Mouse (Mus musculus) CH12.LX (cell line): ENCODE results near the gene Slc26a6. TPM values are rescaled to one million over a fixed set of nuclear protein-coding genes. Genes with fewer than 3 reads are reported as not detected.

Experiments used
- DNase-seq: peaks from one replicate; pipeline ENCODE4 v3.0.0-alpha.2; 2013; ENCODE audit errors: extremely low read depth
- H3K27ac ChIP-seq: 2 replicates; pipeline ENCODE4 v1.5.1; 2012; ENCODE audit warnings: low read depth, mild to moderate bottlenecking, control low read depth, moderate library complexity; ENCODE audit not compliant: insufficient read depth
- H3K27me3 ChIP-seq: replicated peaks from 2 replicates; pipeline ENCODE3; 2012; ENCODE audit warnings: inconsistent platforms
- H3K36me3 ChIP-seq, 2 experiments: replicated peaks in 1 of 2; 2 replicates each; pipeline versions ENCODE3 to v1.6.1; 2012; ENCODE audit warnings: inconsistent platforms in 1 of 2, low read length in 1 of 2, mild to moderate bottlenecking in 1 of 2, mixed read lengths in 1 of 2, moderate library complexity in 1 of 2; ENCODE audit not compliant: control insufficient read depth in 1 of 2, insufficient read depth in 1 of 2
- H3K4me1 ChIP-seq, 2 experiments: 2 replicates each; pipeline ENCODE4 v1.6.1; 2012; ENCODE audit warnings: inconsistent platforms in 1 of 2, moderate library complexity in 1 of 2; ENCODE audit not compliant: insufficient read depth in 2 of 2, control insufficient read depth in 1 of 2
- H3K4me2 ChIP-seq: 2 replicates; pipeline ENCODE4 v1.6.1; 2012; ENCODE audit warnings: low read depth, mild to moderate bottlenecking, control low read depth; ENCODE audit not compliant: poor library complexity, insufficient read depth, severe bottlenecking
- H3K4me3 ChIP-seq, 3 experiments: fragments of 150-350 bp in 1 of 3; sonication (generic) in 1 of 3; replicated peaks in 1 of 3; 2 replicates each; pipeline versions ENCODE3 to v1.5.1; 2011 to 2012; ENCODE audit warnings: low read depth in 2 of 3, low read length in 2 of 3, mild to moderate bottlenecking in 2 of 3, moderate library complexity in 2 of 3, control low read depth in 1 of 3, improper control_type of control experiment in 1 of 3, inconsistent platforms in 1 of 3, mixed read lengths in 1 of 3; ENCODE audit not compliant: poor library complexity in 1 of 3
- H3K79me2 ChIP-seq: replicated peaks from 2 replicates; pipeline ENCODE4 v1.6.1; 2012; ENCODE audit warnings: mild to moderate bottlenecking, moderate library complexity; ENCODE audit not compliant: control insufficient read depth, poor library complexity, insufficient read depth, severe bottlenecking; ENCODE audit errors: extremely low read depth
- H3K9ac ChIP-seq: 2 replicates; pipeline ENCODE4 v1.6.1; 2012; ENCODE audit warnings: low read depth, mild to moderate bottlenecking, control low read depth, moderate library complexity; ENCODE audit not compliant: insufficient read depth
- H3K9me3 ChIP-seq: replicated peaks from 2 replicates; pipeline ENCODE3; 2012; ENCODE audit warnings: low read length, inconsistent platforms, mixed read lengths
- CHD1 ChIP-seq: IDR thresholded peaks from 2 replicates; pipeline ENCODE4 v1.6.1; 2012; ENCODE audit warnings: low read depth, low read length, improper control_type of control experiment, inconsistent platforms
- CTCF ChIP-seq, 2 experiments: IDR thresholded peaks in 1 of 2; conservative IDR thresholded peaks in 1 of 2; 2 replicates each; pipeline ENCODE4 v1.5.1; 2011 to 2012; ENCODE audit warnings: low read depth in 2 of 2, low read length in 2 of 2, improper control_type of control experiment in 1 of 2, inconsistent platforms in 1 of 2, mild to moderate bottlenecking in 1 of 2, moderate library complexity in 1 of 2
- E2F4 ChIP-seq: IDR thresholded peaks from 2 replicates; pipeline ENCODE4 v1.6.1; 2011; ENCODE audit warnings: low read depth, low read length, improper control_type of control experiment; ENCODE audit not compliant: insufficient replicate concordance
- ETS1 ChIP-seq: conservative IDR thresholded peaks from 2 replicates; pipeline ENCODE4 v1.6.1; 2012; ENCODE audit warnings: low read depth, mild to moderate bottlenecking, inconsistent platforms, low read length, improper control_type of control experiment, moderate library complexity
- GABPA ChIP-seq: IDR thresholded peaks from 2 replicates; pipeline ENCODE4 v1.6.1; 2012; ENCODE audit warnings: low read depth, low read length, improper control_type of control experiment, inconsistent platforms; ENCODE audit not compliant: insufficient replicate concordance
- IRF4 ChIP-seq: IDR thresholded peaks from 2 replicates; pipeline ENCODE4 v1.6.1; 2014; ENCODE audit warnings: low read depth, mild to moderate bottlenecking, inconsistent platforms, low read length, improper control_type of control experiment
- JUND ChIP-seq: conservative IDR thresholded peaks from 2 replicates; pipeline ENCODE4 v1.6.1; 2011; ENCODE audit warnings: low read depth, low read length, improper control_type of control experiment
- MAFK ChIP-seq: IDR thresholded peaks from 2 replicates; pipeline ENCODE4 v1.6.1; 2011; ENCODE audit warnings: low read length, improper control_type of control experiment; ENCODE audit not compliant: insufficient replicate concordance
- MYC ChIP-seq: IDR thresholded peaks from 2 replicates; pipeline ENCODE4 v1.6.1; 2011; ENCODE audit warnings: low read depth, mild to moderate bottlenecking, improper control_type of control experiment, low read length
- NELFE ChIP-seq: IDR thresholded peaks from 2 replicates; pipeline ENCODE4 v1.6.1; 2011; ENCODE audit warnings: low read depth, low read length, improper control_type of control experiment
- PAX5 ChIP-seq: IDR thresholded peaks from 2 replicates; pipeline ENCODE4 v1.6.1; 2012; ENCODE audit warnings: low read length, inconsistent platforms, mixed read lengths
- RAD21 ChIP-seq: IDR thresholded peaks from 2 replicates; pipeline ENCODE4 v1.6.1; 2011; ENCODE audit warnings: low read depth, mild to moderate bottlenecking, low read length, improper control_type of control experiment, moderate library complexity
- SIN3A ChIP-seq: IDR thresholded peaks from 2 replicates; pipeline ENCODE4 v1.6.1; 2012; ENCODE audit warnings: low read length, improper control_type of control experiment, inconsistent platforms
- SMC3 ChIP-seq: IDR thresholded peaks from 2 replicates; pipeline ENCODE4 v1.6.1; 2011; ENCODE audit warnings: low read depth, low read length, improper control_type of control experiment
- TBP ChIP-seq: conservative IDR thresholded peaks from 2 replicates; pipeline ENCODE4 v1.6.1; 2011; ENCODE audit warnings: low read depth, low read length, improper control_type of control experiment
- UBTF ChIP-seq: IDR thresholded peaks from 2 replicates; pipeline ENCODE4 v1.6.1; 2012; ENCODE audit warnings: low read depth, mild to moderate bottlenecking, inconsistent platforms, low read length, improper control_type of control experiment, moderate library complexity
- dilution Hi-C: fragments of 300-500 bp; cut with MboI; formaldehyde crosslinking; loops from 2 replicates; pipeline ENCODE4 v1.14.3; 2020; ENCODE audit warnings: low sequenced_read_pairs; ENCODE audit not compliant: extremely low pct_unique_long_range_greater_than_20kb, extremely low pct_ligation_motif_present
- in situ Hi-C: fragments of 300-500 bp; cut with MboI; formaldehyde crosslinking; loops from 3 replicates; pipeline ENCODE4 v1.14.3; 2019; ENCODE audit warnings: low sequenced_read_pairs, low pct_ligation_motif_present, low pct_unique_long_range_greater_than_20kb, mixed read lengths
- polyA plus RNA-seq: library from polyadenylated mRNA; unstranded; fragments of >175 nt; gene quantifications from 2 replicates; pipeline ENCODE4 v1.2.1, GENCODE M21; 2012; ENCODE audit warnings: low read depth; ENCODE audit not compliant: insufficient read length
- total RNA-seq, 2 experiments: library from RNA; depleted of rRNA; stranded (reverse); fragments of 300-350 nt in 1 of 2; fragments of >200 nt in 1 of 2; gene quantifications; 2 replicates each; pipeline ENCODE4 v1.2.3; 2012 to 2014

The Slc26a6 gene
- total and polyA plus RNA-seq, 3 experiments = 5.0 to 10.0 (median 5.0) TPM

DNA sequence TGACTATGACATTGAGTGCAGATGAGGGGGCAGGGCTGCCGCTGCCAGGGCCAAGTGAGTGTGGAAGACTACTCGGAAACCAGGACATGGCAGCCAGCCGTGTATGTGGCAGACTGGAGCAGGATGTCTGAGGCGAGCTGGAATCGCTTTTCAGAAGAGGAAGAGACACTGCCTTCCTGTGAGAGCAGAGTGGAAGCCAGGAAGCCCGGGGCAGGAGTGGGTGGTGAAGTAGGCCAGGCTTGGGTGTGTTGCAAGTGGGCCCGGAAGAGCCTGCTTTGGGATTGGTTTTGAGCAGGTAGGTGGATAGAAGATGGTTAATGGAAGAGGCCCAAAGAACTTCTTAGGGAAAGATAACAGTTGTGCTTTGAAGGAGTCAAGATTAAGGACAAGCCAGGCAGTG lies 37.5 kb upstream of the Slc26a6 start:
- dilution Hi-C loops = no loop called here
- Histone ChIP-seq H3K4me2 (no peak overlapping the region), H3K79me2 (no peaks in the 10 kb centered on the region), H3K36me3 (peaks cover 45 to 90% of the 10 kb centered on the region in 2 experiments), H3K9me3 (no peaks in the 10 kb centered on the region), H3K4me1 (peaks cover 2 to 18% of the 10 kb centered on the region in 2 experiments; a peak in 2 of 4 replicates), H3K27me3 (no peaks in the 10 kb centered on the region), H3K4me3 (no peak overlapping the region), H3K27ac (no peak overlapping the region), H3K9ac (no peak overlapping the region)
- in situ Hi-C loops = no loop called here
- TF ChIP-seq SMC3 (no peak), GABPA (no peak), MYC (no peak), UBTF (no peak), SIN3A (no peak), RAD21 (no peak), CHD1 (no peak), E2F4 (no peak), CTCF (conservative IDR thresholded peaks at IDR 0.05 in 1 of 2, IDR thresholded peaks at IDR 0.05 in 1 of 2; ENCODE audit: low read depth in 2 of 2, low read length in 2 of 2) (no peak), ETS1 (no peak)
- no peak for DNase-seq

DNA sequence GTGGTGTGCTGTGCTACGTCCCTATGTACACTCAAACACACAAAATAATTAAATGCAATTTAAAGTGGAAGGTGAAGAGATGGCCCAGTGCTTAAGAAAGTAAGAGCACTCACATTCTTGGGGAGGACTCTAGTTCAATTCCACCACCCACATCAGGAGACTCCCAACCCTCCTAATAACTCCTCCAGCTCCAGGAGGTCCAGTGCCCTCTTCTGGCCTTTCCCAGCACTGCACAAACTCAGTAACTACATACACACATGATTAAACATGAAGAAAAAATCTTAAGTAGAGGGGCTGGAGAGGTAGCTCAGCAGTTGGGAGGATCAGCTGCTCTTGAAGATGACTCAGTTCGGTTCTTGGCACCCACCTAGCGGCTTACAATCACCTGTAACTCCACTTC lies 33.6 kb upstream of the Slc26a6 start:
- in situ Hi-C loops = no loop called here
- DNase-seq = peak; percentile 51
- Histone ChIP-seq H3K4me2 (no peak overlapping the region), H3K9ac (no peak overlapping the region), H3K4me3 (no peak overlapping the region), H3K27ac (no peak overlapping the region), H3K79me2 (no peaks in the 10 kb centered on the region), H3K9me3 (no peaks in the 10 kb centered on the region), H3K27me3 (no peaks in the 10 kb centered on the region), H3K36me3 (peaks cover 20 to 51% of the 10 kb centered on the region in 2 experiments), H3K4me1 (no peaks in the 10 kb centered on the region)
- dilution Hi-C loops = no loop called here
- TF ChIP-seq CTCF (conservative IDR thresholded peaks at IDR 0.05 in 1 of 2, IDR thresholded peaks at IDR 0.05 in 1 of 2; ENCODE audit: low read depth in 2 of 2, low read length in 2 of 2) = peak; percentile 47 to 73
- TF ChIP-seq SMC3 = peak; percentile 77
- no peak for TF ChIP-seq PAX5
- no peak for TF ChIP-seq UBTF
- TF ChIP-seq IRF4 = no peak
- TF ChIP-seq JUND = no peak
- TF ChIP-seq RAD21 = peak; percentile 54
- TF ChIP-seq NELFE = no peak
- TF ChIP-seq TBP = no peak
- no peak for TF ChIP-seq MAFK
